Mouse (Mus musculus) embryo, embryonic 10 days (tissue): Measurements from ENCODE around the gene Arpc1b.
"Not testable (repeated sequence)": the region's sequence is repeated elsewhere in the genome, so short reads cannot be mapped to it uniquely, and the experiment has no call there.

Experiments used
- DNase-seq: peaks from one replicate; pipeline ENCODE4 v3.0.0-alpha.2; 2015; ENCODE audit warnings: low spot score

Arpc1b gene

DNA sequence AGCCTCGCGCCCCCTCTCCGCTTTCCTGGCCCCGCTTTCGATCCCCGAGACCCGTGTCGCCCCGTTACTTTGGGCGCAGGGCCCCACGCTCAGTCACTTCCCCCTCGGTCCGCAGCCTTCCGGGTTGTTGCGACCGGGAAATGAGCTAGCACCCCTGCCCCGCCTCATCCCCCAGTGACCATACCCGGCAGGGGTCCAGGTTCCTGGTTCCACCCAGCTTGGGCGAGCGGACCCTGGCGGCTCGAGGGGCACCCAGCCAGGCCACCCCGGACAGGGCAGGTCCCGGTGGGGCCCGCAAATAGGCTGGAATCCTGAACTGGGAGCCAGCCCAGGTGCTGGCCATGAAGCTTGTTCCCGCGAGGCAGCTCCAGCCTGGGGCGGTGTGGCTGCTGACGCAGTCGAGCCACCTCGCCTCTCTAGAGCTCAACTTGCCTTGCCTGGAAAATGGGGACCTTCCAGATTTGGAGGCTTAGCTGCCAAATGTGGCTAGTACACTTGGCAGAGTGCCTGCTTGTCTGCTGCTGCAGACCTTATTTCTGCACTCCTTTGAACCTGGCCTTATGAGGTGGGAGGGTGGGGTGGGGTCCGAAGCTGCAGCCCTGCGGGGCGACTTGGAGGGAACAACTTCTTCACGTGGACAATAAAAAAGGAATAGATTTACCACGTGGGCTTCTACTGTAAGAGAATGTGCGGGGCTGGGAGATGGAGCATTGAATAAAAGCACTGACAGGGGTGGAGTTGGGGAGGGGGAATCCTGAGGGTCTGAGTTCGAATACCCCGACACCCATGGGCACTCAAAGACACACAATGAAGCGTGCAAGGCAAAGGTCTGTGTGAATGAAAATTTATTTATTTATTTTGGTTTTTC is 825 bp downstream of the Arpc1b start:
- DNase-seq, result no peak

DNA sequence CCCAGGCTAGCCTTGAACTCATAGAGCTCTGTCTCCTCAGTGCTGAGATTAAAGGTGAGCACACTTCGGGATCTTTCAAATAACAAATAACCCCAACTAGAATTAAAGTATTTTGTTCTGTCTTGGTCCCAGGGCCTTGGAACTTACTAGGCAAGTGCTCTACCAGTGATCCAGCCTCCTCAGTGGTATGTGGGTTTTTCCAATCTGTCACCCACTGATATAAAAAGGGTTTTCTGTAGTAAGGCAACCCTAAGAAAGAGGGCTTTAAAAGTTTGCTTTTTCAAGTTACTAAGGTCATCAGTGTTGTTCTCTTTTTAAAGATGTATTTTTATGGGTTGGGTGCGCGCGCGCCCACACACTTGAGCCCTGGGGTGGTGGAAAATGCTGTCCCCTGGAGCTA is 1.7 kb downstream of the Arpc1b start:
- no peak for DNase-seq

DNA sequence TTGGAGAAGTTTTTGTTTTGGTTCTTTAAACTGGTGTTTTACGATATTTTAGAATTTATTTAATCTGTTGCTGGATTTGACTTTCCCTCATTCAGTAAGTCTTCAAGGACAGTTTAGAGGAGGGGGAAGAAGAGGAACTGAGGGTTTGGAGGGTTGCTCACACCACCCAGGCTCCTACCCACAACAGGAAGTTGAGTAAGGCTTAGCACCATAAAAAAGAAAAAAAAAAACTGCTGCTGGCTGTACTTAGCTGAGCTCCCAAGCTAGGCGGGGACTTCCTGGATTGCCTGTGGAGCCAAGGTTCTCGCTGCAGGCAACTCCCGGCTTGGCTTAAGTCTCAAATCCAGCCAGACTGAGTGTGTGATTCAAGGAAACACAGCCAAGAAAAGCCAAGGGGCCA is 2.3 kb downstream of the Arpc1b start:
- DNase-seq, result peak; percentile 29

DNA sequence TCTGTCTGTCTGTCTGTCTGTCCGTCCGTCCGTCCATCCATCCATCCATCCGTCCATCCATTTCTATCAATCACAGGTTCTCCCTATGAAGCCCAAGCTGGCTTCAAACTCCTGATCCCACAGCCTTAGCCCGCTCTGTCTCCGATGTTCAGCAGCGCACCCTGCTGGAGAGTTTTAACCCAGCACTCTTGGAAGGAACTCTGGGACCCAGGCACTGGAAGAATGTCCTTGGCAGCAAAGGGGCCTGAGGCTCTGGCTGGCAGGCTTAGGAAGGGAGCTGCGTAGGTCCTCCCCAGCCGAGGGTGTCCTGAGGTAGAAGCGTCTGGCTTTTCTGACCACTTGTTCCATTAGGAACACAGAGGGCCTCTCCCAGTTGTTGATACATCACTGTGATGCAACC is 2.9 kb downstream of the Arpc1b start:
- peak; percentile 74 for DNase-seq

- DNase-seq, result no peak
Observed at GRCm38 (mm10) chr5:145118005-145118404, 4.0 kb downstream of the Arpc1b start.

DNA sequence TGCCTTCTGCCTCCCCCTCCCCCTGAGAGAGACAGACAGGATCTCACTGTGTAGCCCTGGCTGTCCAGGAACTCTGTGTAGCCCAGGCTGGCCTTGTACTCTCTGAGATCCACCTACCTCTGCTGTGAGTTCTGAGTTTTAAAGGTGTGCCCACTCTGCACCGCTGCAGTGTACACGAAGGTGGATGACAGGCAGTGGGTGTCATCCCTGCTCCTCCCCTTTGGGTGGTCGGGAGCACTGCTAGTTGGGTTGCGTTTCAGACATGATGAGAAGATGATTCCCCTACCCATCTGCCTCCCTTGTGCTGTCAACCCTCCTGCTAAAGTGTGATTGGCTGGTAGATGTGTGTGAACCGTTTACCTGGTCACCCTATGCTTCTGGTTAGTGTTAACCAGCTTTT is 4.4 kb downstream of the Arpc1b start:
- no peak for DNase-seq

- no peak for DNase-seq
Observed at GRCm38 (mm10) chr5:145119385-145119784, 5.4 kb downstream of the Arpc1b start.

- DNase-seq, result no peak
Observed at GRCm38 (mm10) chr5:145120921-145121320, 6.9 kb downstream of the Arpc1b start.

GRCm38 (mm10) chr5:145123396-145123795 is 9.4 kb downstream of the Arpc1b start:
- DNase-seq, result no peak

GRCm38 (mm10) chr5:145126580-145126979 is 12.6 kb downstream of the Arpc1b start:
- DNase-seq, result no peak

GRCm38 (mm10) chr5:145129124-145129523 is 15.1 kb downstream of the Arpc1b start:
- DNase-seq, result no peak

- DNase-seq, result not testable (repeated sequence)
Observed at GRCm38 (mm10) chr5:145129773-145130172, 15.8 kb downstream of the Arpc1b start.

GRCm38 (mm10) chr5:145130191-145130590 is 16.2 kb downstream of the Arpc1b start:
- no peak for DNase-seq

DNA sequence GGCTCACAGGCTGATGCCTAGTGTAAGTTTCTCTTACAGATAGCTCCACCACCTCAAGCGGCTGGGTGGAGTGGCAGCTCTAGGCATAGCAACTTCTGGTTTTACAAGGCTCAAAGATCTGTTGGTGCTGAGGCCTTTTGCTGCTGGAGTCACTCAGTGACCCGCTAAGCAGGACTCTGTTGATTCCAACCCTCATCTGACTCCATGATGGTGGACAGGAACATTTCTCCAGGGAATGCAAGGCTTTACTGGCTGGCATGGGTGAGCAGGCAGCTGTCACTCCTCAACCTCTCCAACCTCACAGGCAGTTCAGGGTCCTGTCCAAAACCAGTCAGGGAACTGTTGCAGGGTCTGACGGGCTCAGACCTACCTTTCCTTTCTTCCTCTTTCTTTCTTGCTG is 17.0 kb downstream of the Arpc1b start:
- no peak for DNase-seq

DNA sequence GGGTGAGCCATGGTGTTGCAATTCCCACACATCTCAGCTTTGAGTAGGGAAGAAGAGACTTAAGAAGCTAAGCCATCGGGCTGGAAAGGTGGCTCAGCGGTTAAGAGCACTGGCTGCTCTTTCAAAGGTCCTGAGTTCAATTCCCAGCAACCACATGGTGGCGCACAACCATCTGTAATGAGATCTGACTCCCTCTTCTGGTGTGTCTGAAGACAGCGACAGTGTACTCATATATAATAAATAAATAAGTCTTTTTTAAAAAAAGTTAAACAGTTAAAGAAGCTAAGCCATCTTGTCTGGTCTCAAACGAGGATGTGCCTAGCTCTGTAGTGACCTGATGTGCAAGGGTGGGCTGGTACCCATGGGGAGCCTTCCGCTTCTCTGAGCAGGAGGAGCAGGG is 19.3 kb downstream of the Arpc1b start:
- DNase-seq, result not testable (repeated sequence)

GRCm38 (mm10) chr5:145138836-145139235 is 24.8 kb downstream of the Arpc1b start:
- DNase-seq, result no peak

DNA sequence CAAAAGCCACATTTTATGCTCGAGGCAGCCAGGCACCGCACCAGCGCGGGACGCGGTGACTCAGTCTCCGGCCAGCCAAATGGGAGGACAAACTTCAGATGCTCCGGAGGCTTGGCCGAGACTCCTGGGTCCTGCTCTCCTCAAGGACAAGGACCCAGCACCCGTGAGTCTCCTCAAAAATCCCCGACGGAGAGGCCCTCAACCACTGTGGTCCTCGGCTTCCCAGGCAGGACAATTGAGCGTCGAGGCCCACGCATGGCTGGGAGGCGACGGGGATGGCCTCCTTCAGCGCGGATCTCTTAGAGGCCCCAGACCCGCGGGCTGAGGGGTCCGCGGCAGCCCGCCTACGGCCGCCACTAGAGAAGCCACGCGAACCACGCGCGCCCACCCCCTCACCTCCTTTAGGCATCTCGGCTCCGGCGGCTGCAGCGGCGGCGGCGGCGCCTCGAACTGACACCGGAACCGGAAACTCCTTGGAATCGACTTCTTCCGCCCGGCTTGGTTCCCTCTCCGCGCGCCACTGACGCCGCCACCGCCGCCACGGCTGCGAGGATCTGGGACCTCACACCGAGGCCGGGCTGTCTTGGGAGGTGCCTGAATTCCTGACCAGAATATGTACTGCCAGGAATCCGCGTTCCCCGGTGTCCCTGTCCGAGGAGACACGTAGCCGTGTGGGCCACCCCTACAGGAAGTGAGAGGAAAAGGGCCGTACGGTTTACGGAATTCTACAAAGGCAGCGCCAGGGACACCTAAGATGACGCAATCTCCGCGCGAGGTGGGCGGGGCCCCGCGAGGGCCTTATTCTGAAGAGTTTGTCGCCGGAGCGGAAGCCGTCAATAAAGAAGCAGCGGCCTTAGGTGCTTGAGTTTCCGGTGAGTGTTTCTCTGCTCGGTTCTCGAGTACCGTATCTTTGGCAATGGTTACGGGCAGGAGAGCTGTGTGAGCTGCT is 25.8 kb downstream of the Arpc1b start, which contains the start of the genes Pdap1 and Bud31:
Gene Pdap1, minus strand, starts transcription at position 668 of the 949 bp plus-strand sequence.
Gene Bud31, plus strand, starts transcription at position 792 of the 949 bp plus-strand sequence.
- peak; percentile 96 for DNase-seq

DNA sequence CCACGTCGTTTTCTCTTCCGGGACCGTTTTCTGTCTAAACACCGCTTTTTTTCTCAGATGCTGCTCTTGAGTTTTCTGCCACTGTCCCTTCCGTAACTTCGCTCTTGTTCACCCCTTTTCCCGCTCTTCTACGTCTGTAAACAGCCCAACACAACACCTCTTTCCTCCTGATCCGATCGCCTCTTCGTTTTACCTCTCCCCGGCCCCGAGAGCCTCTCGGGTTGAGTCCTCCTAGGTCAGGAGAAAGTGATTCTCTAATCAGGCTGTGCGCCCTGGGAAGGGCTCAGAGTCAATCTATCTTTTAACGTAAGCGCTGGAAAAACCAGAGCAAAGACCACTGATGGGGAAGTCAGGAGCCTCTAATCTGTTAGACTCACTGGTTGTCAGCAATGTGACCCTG is 26.6 kb downstream of the Arpc1b start:
- DNase-seq, result no peak

GRCm38 (mm10) chr5:145147748-145148147 is 33.7 kb downstream of the Arpc1b start:
- no peak for DNase-seq

DNA sequence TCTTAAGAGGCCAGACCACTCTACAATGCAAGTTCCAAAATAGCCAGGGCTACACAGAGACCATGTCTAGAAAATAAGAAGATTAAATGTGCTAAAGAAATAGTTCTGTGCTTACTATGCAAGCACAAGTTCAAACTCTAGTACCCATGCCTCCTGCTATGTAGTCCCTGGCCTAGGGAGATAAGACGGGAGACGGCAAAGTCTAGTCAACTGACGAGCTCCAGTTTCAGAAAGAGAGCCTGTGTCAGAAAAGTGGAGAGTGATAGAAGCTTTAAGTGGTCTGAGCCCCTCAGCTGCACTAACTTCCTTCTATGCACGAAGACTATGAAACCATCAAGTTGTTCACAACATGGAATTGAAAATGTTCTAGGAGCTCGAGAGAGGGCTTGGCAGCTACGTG is 35.3 kb downstream of the Arpc1b start:
- no peak for DNase-seq

DNA sequence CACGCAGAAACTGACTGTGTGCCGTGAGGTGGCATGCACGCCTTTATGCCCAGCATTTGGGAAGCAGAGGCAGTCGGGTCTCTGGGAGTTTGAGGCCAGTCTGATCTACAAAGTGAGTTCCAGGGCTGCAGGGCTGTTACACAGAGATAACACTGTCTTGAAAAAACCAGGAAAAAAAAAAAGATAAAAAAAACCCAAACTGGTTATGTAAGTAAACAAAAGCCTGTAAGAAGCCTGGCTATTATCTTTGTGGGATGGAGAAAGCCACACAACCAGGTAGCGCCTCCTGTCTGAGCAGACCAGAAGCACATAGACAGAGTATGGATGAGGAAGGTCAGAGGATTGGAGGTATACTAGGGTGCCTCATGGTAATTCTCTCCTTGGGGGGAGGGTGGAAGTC is 38.7 kb downstream of the Arpc1b start:
- no peak for DNase-seq

DNA sequence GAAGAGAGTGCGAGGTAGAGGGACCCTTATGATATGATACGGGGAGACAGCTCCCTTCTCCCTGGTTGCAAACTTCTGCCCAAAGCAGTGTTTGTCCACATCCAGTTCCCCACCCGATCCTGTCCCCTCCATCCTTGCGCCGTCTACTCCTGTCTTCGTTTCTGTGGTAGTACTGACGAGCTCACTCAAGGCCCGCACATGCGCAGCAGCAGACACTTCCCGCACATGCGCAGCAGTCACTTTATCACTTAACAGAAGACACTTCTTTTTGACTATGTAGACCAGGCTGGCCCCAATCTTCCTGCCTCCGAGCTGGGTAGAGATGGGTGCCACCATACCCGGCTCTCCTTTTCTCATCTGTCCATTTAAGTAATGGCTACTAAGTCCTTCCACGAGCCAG is 47.3 kb downstream of the Arpc1b start:
- no peak for DNase-seq

DNA sequence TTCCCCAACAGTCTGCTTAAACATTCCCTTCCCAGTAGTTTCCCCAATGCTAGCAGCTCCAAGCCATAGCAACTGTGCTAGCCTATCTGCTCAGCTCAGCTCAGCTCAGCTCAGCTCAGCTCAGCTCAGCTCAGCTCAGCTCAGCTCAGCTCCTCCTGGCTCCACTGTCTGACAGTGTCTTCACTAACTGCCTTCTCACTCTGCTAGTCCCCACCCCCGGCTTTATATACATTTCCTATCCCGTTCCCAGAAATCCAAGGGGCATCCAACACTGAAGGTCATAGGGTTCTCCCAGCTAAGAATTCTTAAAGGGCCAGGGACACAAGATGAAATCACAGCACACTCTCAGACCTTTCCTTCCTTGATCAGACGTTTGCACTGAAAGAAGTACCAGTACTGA is 50.7 kb downstream of the Arpc1b start:
- DNase-seq, result no peak
